In the genomic region with DNA sequence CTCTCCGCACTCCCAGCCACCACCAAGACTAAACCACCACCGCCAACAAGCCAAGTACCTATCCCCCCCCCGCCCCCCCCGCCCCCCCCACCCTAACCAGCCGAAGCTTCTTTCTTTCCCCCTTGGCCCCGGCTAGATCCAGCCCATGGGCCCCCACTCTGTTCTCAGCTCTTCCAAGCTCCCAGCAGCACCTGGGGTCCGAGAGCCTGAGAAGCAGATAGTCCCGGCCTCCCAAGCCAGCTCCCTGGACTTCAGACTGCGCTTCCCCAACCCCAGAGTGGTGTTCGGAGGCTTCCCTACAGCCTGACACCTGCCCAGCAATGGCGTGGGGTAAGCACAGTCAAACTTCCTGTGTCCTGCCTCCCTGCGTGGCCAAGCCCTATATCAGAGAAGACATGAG, we compare ENCODE assay signal across 21 mouse cellular contexts. TPM values are rescaled to one million over a fixed set of nuclear protein-coding genes. Genes with fewer than 3 reads are reported as not detected.
DNase-seq lines count a peak whose midpoint lies in the region; ATAC-seq and TF ChIP-seq lines count a peak whose summit lies in the region.
"Had no signal": no experiment of that assay in that cellular context is flagged by ENCODE, and none has a peak within 500 bp of the region (broad histone marks: within the 10 kb centered on the region; RNA-seq: fewer than 3 reads in every experiment).

No protein-coding gene starts in this region.

- peaks cover 15% of the 10 kb centered on the region for H3K4me1 ChIP-seq in midbrain, embryonic 11.5 days (ENCODE audit: control insufficient read depth, insufficient read depth, low read length)
- peaks cover 25% of the 10 kb centered on the region for H3K4me1 ChIP-seq in midbrain, embryonic 10.5 days
- H3K4me1 ChIP-seq in ES-Bruce4 (ENCODE audit: control insufficient read depth, insufficient read depth, low read length), result no peaks in the 10 kb centered on the region
- H3K4me1 ChIP-seq in ES-E14 (ENCODE audit: control insufficient read depth in 2 of 2, insufficient read depth in 2 of 2, low read length in 2 of 2, poor library complexity in 1 of 2), result peaks cover 2 to 8% of the 10 kb centered on the region in 2 experiments; a peak in 3 of 4 replicates

- TF ChIP-seq POLR2A in ES-Bruce4 (IDR thresholded peaks at IDR 0.05; ENCODE audit: insufficient read depth, low read length), result no peak

- no peaks in the 10 kb centered on the region for H3K9me3 ChIP-seq in midbrain, embryonic 11.5 days (ENCODE audit: control insufficient read depth, low read length)
- H3K9me3 ChIP-seq in midbrain, embryonic 10.5 days (replicated peaks), result no peaks in the 10 kb centered on the region
- H3K9me3 ChIP-seq in ES-Bruce4 (replicated peaks; ENCODE audit: control insufficient read depth, insufficient read depth, low read length, poor library complexity, severe bottlenecking) (no peaks in the 10 kb centered on the region), ES-E14 (ENCODE audit: control insufficient read depth, insufficient read depth, low read depth, low read length) (no peaks in the 10 kb centered on the region)
- H3K9me3 ChIP-seq: embryonic facial prominence, embryonic 13.5 days; forebrain, embryonic 12.5 days; heart, embryonic 10.5 days; hindbrain, embryonic 12.5 days had no signal

- H3K4me3 ChIP-seq in midbrain, embryonic 11.5 days (ENCODE audit: low read depth, low read length), result no peak overlapping the region
- H3K4me3 ChIP-seq in midbrain, embryonic 10.5 days, result no peak overlapping the region
- H3K4me3 ChIP-seq in ES-Bruce4 (ENCODE audit: low read depth, low read length), result peak overlapping the region; percentile 49
- peak overlapping the region; percentile 59 to 68 for H3K4me3 ChIP-seq in ES-E14 (ENCODE audit: insufficient read depth in 1 of 2, low read depth in 1 of 2, low read length in 2 of 2, poor library complexity in 1 of 2, severe bottlenecking in 1 of 2)
- H3K4me3 ChIP-seq: embryonic facial prominence, embryonic 13.5 days; forebrain, embryonic 12.5 days; heart, embryonic 10.5 days; hindbrain, embryonic 12.5 days had no signal

- TF ChIP-seq EP300 in ES-Bruce4 (IDR thresholded peaks at IDR 0.05; ENCODE audit: insufficient read depth, low read depth, low read length), result no peak

- H3K27ac ChIP-seq in midbrain, embryonic 11.5 days (ENCODE audit: low read depth, low read length), result no peak overlapping the region
- H3K27ac ChIP-seq in midbrain, embryonic 10.5 days (replicated peaks), result no peak overlapping the region
- H3K27ac ChIP-seq in ES-Bruce4 (ENCODE audit: insufficient read depth, low read length) (no peak overlapping the region), ES-E14 (ENCODE audit: insufficient read depth, low read depth, low read length, poor library complexity, severe bottlenecking) (peak overlapping the region; percentile 70)
- H3K27ac ChIP-seq: embryonic facial prominence, embryonic 13.5 days; forebrain, embryonic 12.5 days; heart, embryonic 10.5 days; hindbrain, embryonic 12.5 days had no signal

- H3K36me3 ChIP-seq in midbrain, embryonic 11.5 days (ENCODE audit: control insufficient read depth, insufficient read depth, low read length), result no peaks in the 10 kb centered on the region
- 0 out of 2 replicates have a peak, but pooled peaks cover 3% of the 10 kb centered on the region for H3K36me3 ChIP-seq in midbrain, embryonic 10.5 days
- H3K36me3 ChIP-seq in ES-Bruce4 (ENCODE audit: control insufficient read depth, insufficient read depth, low read length, poor library complexity, severe bottlenecking) (peaks cover 3% of the 10 kb centered on the region; the same call in 1 of the 2 replicates), ES-E14 (ENCODE audit: control insufficient read depth, insufficient read depth, low read length, poor library complexity, severe bottlenecking) (no peaks in the 10 kb centered on the region)
- H3K36me3 ChIP-seq: forebrain, embryonic 12.5 days; heart, embryonic 10.5 days; hindbrain, embryonic 12.5 days had no signal

- peak; percentile 44 for DNase-seq in midbrain, embryonic 11.5 days (ENCODE audit: low spot score, missing footprints)
- DNase-seq in midbrain, embryonic 10.5 days (ENCODE audit: low spot score), result no peak
- DNase-seq in ES-E14 (ENCODE audit: low read depth, low spot score), result no peak
- no peak for DNase-seq in frontal cortex, postnatal 36 days (ENCODE audit: low spot score in 2 of 2)
- no peak for DNase-seq in ovary, postnatal 14 days (ENCODE audit: low spot score)
- DNase-seq: adrenal gland, postnatal 14 days; cerebellum, adult 18-20 months; cerebellum, adult 9-11 months; cerebellum, postnatal 36 days; gastrocnemius, postnatal 14 days; heart, postnatal 10 days; heart, postnatal 4 days had no signal

- no peak for TF ChIP-seq CTCF in ES-Bruce4 (IDR thresholded peaks at IDR 0.05; ENCODE audit: low read depth, low read length)

- no peak overlapping the region for H3K9ac ChIP-seq in midbrain, embryonic 11.5 days (ENCODE audit: low read length)
- H3K9ac ChIP-seq in ES-Bruce4 (ENCODE audit: low read depth, poor library complexity, severe bottlenecking) (peak overlapping the region; percentile 69), ES-E14 (ENCODE audit: insufficient read depth, low read depth, low read length, poor library complexity, severe bottlenecking) (peak overlapping the region; percentile 90)
- H3K9ac ChIP-seq: embryonic facial prominence, embryonic 13.5 days; forebrain, embryonic 12.5 days; hindbrain, embryonic 12.5 days had no signal

- WGBS in midbrain, embryonic 11.5 days, result 60% methylated on average over 12 of the region's 12 CpGs
- WGBS in midbrain, embryonic 10.5 days, result 74% methylated on average over 10 of the region's 12 CpGs

- in situ Hi-C loops in ES-E14 (cut with MboI; ENCODE audit: low sequenced_read_pairs in 2 of 2, unreplicated experiment in 2 of 2), result no loop called here

- no peak for ATAC-seq in midbrain, embryonic 11.5 days (ENCODE audit: low FRiP score)
- ATAC-seq: forebrain, embryonic 16.5 days; hindbrain, embryonic 16.5 days; inflammation-experienced regulatory T-cells, adult 6 months had no signal

- H3K4me2 ChIP-seq in midbrain, embryonic 11.5 days, result no peak overlapping the region
- H3K4me2 ChIP-seq: embryonic facial prominence, embryonic 13.5 days; forebrain, embryonic 12.5 days; hindbrain, embryonic 12.5 days had no signal

- no peaks in the 10 kb centered on the region for H3K27me3 ChIP-seq in midbrain, embryonic 11.5 days (ENCODE audit: control insufficient read depth, insufficient read depth, low read length)
- H3K27me3 ChIP-seq in midbrain, embryonic 10.5 days (ENCODE audit: low read depth, poor library complexity, severe bottlenecking), result no peaks in the 10 kb centered on the region
- no peaks in the 10 kb centered on the region for H3K27me3 ChIP-seq in ES-Bruce4 (ENCODE audit: control insufficient read depth, insufficient read depth, low read length, poor library complexity, severe bottlenecking)
- H3K27me3 ChIP-seq: embryonic facial prominence, embryonic 13.5 days; forebrain, embryonic 12.5 days; hindbrain, embryonic 12.5 days had no signal

TF ChIP-seq in ES-E14, 5 proteins besides CTCF, POLR2A, EP300 and RAD21:
- no peak for TF ChIP-seq ZC3H11A (IDR thresholded peaks at IDR 0.05; ENCODE audit: borderline replicate concordance, low read depth, low read length)
- no peak for TF ChIP-seq ZNF384 (IDR thresholded peaks at IDR 0.05; ENCODE audit: low read depth, low read length)
- no peak for TF ChIP-seq MAFK (IDR thresholded peaks at IDR 0.05; ENCODE audit: insufficient read depth, low read depth, low read length)
- TF ChIP-seq CHD2 (IDR thresholded peaks at IDR 0.05; ENCODE audit: low read depth, low read length), result no peak
- TF ChIP-seq HCFC1 (IDR thresholded peaks at IDR 0.05; ENCODE audit: borderline replicate concordance, insufficient read depth, low read length), result no peak

RNA-seq across cellular contexts. Expression of a gene that starts 2.4 kb away (rescaled TPM):
- 1.4 and 1.6 TPM in 2 replicates for polyA plus RNA-seq in midbrain, embryonic 11.5 days (2014; fragmentation: Nextera tagmentation; extraction: Ambion mirVana)
- polyA plus RNA-seq in midbrain, embryonic 10.5 days (2016; fragmentation: Nextera tagmentation; extraction: Ambion mirVana), result 0.43 TPM in 1 of 2 replicates, not detected in the other
- polyA plus RNA-seq in ES-Bruce4 (2011; ENCODE audit: insufficient read depth, insufficient read length, low read depth, missing spikeins), result not detected in 2 replicates
- not detected in 2 replicates for total RNA-seq in ES-E14 (2012; rRNA removed)
- polyA plus RNA-seq: embryonic facial prominence, embryonic 13.5 days; heart, embryonic 14.5 days; hindbrain, embryonic 12.5 days had no signal

RNA-seq across cellular contexts. Expression of a gene that starts 13.9 kb away (rescaled TPM):
- polyA plus RNA-seq in midbrain, embryonic 11.5 days (2014; fragmentation: Nextera tagmentation; extraction: Ambion mirVana), result 33.8 and 40.7 TPM in 2 replicates
- polyA plus RNA-seq in midbrain, embryonic 10.5 days (2016; fragmentation: Nextera tagmentation; extraction: Ambion mirVana), result 57.1 and 58.1 TPM in 2 replicates
- 31.1 and 32.2 TPM in 2 replicates for polyA plus RNA-seq in ES-Bruce4 (2011; ENCODE audit: insufficient read depth, insufficient read length, low read depth, missing spikeins)
- total RNA-seq in ES-E14 (2012; rRNA removed), result 123 and 193 TPM in 2 replicates

RNA-seq across cellular contexts. Expression of a gene that starts 13.9 kb away (rescaled TPM):
- 41.5 and 42.2 TPM in 2 replicates for polyA plus RNA-seq in midbrain, embryonic 11.5 days (2014; fragmentation: Nextera tagmentation; extraction: Ambion mirVana)
- 35.2 and 37.2 TPM in 2 replicates for polyA plus RNA-seq in midbrain, embryonic 10.5 days (2016; fragmentation: Nextera tagmentation; extraction: Ambion mirVana)
- polyA plus RNA-seq in ES-Bruce4 (2011; ENCODE audit: insufficient read depth, insufficient read length, low read depth, missing spikeins), result 38.3 and 41.1 TPM in 2 replicates
- total RNA-seq in ES-E14 (2012; rRNA removed), result 19.1 and 21.6 TPM in 2 replicates

RNA-seq across cellular contexts. Expression of a gene that starts 27.3 kb away (rescaled TPM):
- 6.7 and 7.0 TPM in 2 replicates for polyA plus RNA-seq in midbrain, embryonic 11.5 days (2014; fragmentation: Nextera tagmentation; extraction: Ambion mirVana)
- 6.1 and 6.9 TPM in 2 replicates for polyA plus RNA-seq in midbrain, embryonic 10.5 days (2016; fragmentation: Nextera tagmentation; extraction: Ambion mirVana)
- 6.5 and 7.0 TPM in 2 replicates for polyA plus RNA-seq in ES-Bruce4 (2011; ENCODE audit: insufficient read depth, insufficient read length, low read depth, missing spikeins)
- 2.1 and 2.7 TPM in 2 replicates for total RNA-seq in ES-E14 (2012; rRNA removed)

RNA-seq across cellular contexts. Expression of a gene that starts 31.4 kb away (rescaled TPM):
- polyA plus RNA-seq in midbrain, embryonic 11.5 days (2014; fragmentation: Nextera tagmentation; extraction: Ambion mirVana), result 7.8 TPM in 2 replicates
- polyA plus RNA-seq in midbrain, embryonic 10.5 days (2016; fragmentation: Nextera tagmentation; extraction: Ambion mirVana), result 7.7 and 9.7 TPM in 2 replicates
- polyA plus RNA-seq in ES-Bruce4 (2011; ENCODE audit: insufficient read depth, insufficient read length, low read depth, missing spikeins), result 11.6 and 12.6 TPM in 2 replicates
- 5.9 and 6.4 TPM in 2 replicates for total RNA-seq in ES-E14 (2012; rRNA removed)

Comparison
In these comparisons a context has a peak if more than half of its experiments do, and no peak if none do; other contexts are left out.
1. H3K4me3 ChIP-seq: peak in ES-Bruce4 (single experiment) and ES-E14 (2 of 2); none in midbrain, embryonic 11.5 days (single experiment) and midbrain, embryonic 10.5 days (single experiment).